Mouse (Mus musculus) layer of hippocampus, postnatal 10 days (tissue): Measurements from ENCODE around the gene Arhgef12. TPM values are rescaled to one million over a fixed set of nuclear protein-coding genes. Genes with fewer than 3 reads are reported as not detected.

Source experiments
- DNase-seq, 2 experiments: peaks; one replicate each; pipeline ENCODE4 v3.0.0; 2021; ENCODE audit warnings: low spot score in 2 of 2
- total RNA-seq, 2 experiments: library from RNA; stranded (reverse); gene quantifications; 2 replicates each; pipeline ENCODE4 v1.2.3; 2021

The Arhgef12 gene
- total RNA-seq, 2 experiments from 2014 or later, result 146 to 151 TPM

GRCm38 (mm10) chr9:43084496-43085362 is 22.3 kb downstream of the Arhgef12 start:
- no peak for DNase-seq

- DNase-seq, result no peak
Observed at GRCm38 (mm10) chr9:43083441-43084055, 23.5 kb downstream of the Arhgef12 start.

- no peak for DNase-seq
Observed at GRCm38 (mm10) chr9:43078711-43079110, 28.3 kb downstream of the Arhgef12 start.

- no peak for DNase-seq
Observed at GRCm38 (mm10) chr9:43076163-43076562, 30.9 kb downstream of the Arhgef12 start.

GRCm38 (mm10) chr9:43074611-43075010 is 32.4 kb downstream of the Arhgef12 start:
- DNase-seq, result no peak

GRCm38 (mm10) chr9:43071741-43072140 is 35.3 kb downstream of the Arhgef12 start:
- DNase-seq, result no peak

GRCm38 (mm10) chr9:43071176-43071575 is 35.9 kb downstream of the Arhgef12 start:
- no peak for DNase-seq

- no peak for DNase-seq
Observed at GRCm38 (mm10) chr9:43070566-43070965, 36.5 kb downstream of the Arhgef12 start.

GRCm38 (mm10) chr9:43070153-43070552 is 36.9 kb downstream of the Arhgef12 start:
- no peak for DNase-seq

GRCm38 (mm10) chr9:43067896-43068295 is 39.1 kb downstream of the Arhgef12 start:
- DNase-seq, result no peak

- DNase-seq, result no peak
Observed at GRCm38 (mm10) chr9:43065231-43065630, 41.8 kb downstream of the Arhgef12 start.

GRCm38 (mm10) chr9:43061545-43061944 is 45.5 kb downstream of the Arhgef12 start:
- peak in 1 of 2 experiments; percentile 10 for DNase-seq

GRCm38 (mm10) chr9:43050391-43050790 is 56.6 kb downstream of the Arhgef12 start:
- DNase-seq, result no peak

- no peak for DNase-seq
Observed at GRCm38 (mm10) chr9:43044481-43044880, 62.6 kb downstream of the Arhgef12 start.

GRCm38 (mm10) chr9:43038466-43038865 is 68.6 kb downstream of the Arhgef12 start:
- DNase-seq, result no peak

GRCm38 (mm10) chr9:43035208-43035607 is 71.8 kb downstream of the Arhgef12 start:
- DNase-seq, result no peak

GRCm38 (mm10) chr9:43034273-43034672 is 72.8 kb downstream of the Arhgef12 start:
- DNase-seq, result no peak

- DNase-seq, result no peak
Observed at GRCm38 (mm10) chr9:43027757-43028156, 79.3 kb downstream of the Arhgef12 start.

GRCm38 (mm10) chr9:43021515-43022251 is 85.4 kb downstream of the Arhgef12 start:
- no peak for DNase-seq

- DNase-seq, result no peak
Observed at GRCm38 (mm10) chr9:43019656-43020055, 87.4 kb downstream of the Arhgef12 start.

GRCm38 (mm10) chr9:43015786-43016185 is 91.3 kb downstream of the Arhgef12 start:
- DNase-seq, result no peak

GRCm38 (mm10) chr9:43015366-43015765 is 91.7 kb downstream of the Arhgef12 start:
- DNase-seq, result no peak
